Mouse (Mus musculus): ENCODE data around the gene Inhbb. TPM values are rescaled to one million over a fixed set of nuclear protein-coding genes. Genes with fewer than 3 reads are reported as not detected.

Gene Inhbb
- polyA plus RNA-seq, 1 experiment from 2014 or later = 0.34 TPM

Other genes with a start within 250 kb of the Inhbb start
- gene Ralb, start 82.5 kb upstream of the Inhbb start, polyA plus RNA-seq (2015; fragmentation: Nextera tagmentation; extraction: Ambion mirVana) = 254 and 264 TPM in 2 replicates
- 30.5 and 32.6 TPM in 2 replicates for gene Tmem185b, start 103.9 kb upstream of the Inhbb start, polyA plus RNA-seq (2015; fragmentation: Nextera tagmentation; extraction: Ambion mirVana)
- 43.7 and 45.9 TPM in 2 replicates for gene Epb41l5, start 226.8 kb upstream of the Inhbb start, polyA plus RNA-seq (2015; fragmentation: Nextera tagmentation; extraction: Ambion mirVana)

All from lung, embryonic 15.5 days (tissue).